Mouse (Mus musculus) cerebellum, adult 8-10 months (tissue): ENCODE data around the gene Rhod.
"Not testable (repeated sequence)": the region's sequence is repeated elsewhere in the genome, so short reads cannot be mapped to it uniquely, and the experiment has no call there.

Source experiments
- DNase-seq: peaks from one replicate; pipeline ENCODE4 v3.0.0; 2022

The Rhod gene

DNA sequence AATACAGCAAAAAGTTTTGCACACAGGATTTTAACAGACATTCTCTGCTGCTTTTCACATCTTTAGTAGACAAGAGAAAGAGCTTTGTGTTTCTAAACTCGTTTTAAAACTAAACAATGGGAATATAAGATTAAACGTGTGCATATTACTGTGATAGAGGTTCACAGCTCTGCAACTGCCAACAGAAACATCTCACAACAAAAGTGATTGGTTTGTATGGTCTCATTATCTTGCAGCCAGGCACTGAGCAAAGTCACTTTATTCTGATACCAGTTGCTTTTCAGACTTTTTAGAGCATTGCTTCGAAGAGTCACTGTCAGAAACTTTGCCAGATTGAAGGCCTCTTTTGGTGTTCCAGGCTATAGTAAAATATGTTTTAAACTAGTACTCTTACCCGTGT, 40.3 kb downstream of the Rhod start:
- no peak for DNase-seq

DNA sequence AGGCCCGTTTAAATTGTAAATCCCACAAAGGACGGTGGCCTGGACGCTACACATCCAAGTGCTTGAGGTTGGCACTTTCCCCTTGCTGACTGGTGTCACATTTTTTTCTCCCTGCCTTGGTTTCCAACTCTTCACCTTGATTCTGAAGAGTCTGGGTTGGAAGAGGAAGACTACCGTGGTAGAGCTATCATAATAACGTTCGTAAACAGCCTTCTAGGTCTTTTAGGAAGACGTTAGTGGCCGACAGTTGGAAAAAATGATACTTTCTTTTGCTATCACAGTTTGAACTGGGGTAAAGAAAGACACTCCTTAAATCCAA, 40.6 kb downstream of the Rhod start:
- no peak for DNase-seq

DNA sequence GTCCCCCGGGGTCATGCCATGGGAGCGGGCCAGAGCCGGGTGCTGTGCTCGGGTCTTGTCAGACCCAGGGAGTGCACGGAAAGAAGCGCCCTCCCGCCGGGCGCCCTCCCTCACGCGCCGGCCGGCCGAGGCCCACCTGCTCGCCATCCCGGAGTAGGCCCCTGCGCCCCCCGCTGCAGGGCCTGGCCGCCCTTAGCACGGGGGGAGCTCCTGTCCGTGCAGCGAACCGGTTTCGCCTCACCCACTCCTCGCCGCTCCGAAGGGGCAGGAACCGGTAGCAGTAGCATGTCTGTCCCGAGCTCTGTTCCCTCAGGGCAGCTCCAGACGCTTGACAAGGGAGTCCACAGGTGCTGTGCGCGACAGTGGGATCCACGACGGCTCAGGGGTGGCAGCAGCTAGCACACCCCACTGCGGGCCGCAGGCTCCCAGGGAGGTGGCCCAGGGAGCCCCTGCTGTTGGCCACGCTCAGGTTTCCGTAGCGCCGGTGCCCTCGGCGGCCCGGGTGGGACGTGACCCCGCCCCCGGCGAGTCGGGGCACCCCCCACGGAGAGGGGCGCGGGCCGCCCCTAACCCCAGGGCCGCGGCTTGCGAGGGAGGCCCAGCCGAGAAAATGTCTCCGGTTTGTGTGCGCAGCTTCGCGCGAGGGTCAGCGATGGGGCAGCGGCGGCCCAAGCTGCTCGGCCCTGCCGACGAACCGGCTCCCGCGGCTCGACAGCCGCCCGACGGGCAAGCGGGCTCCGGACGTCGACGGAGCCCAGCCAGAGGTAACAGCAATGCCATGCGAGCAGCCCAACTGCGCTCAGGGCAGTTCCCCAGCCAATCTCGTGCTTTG, 41.2 kb downstream of the Rhod start, which contains the start of gene Kdm2a:
Gene Kdm2a (minus strand): TSS at position 488 of the 832 bp plus-strand sequence.
- DNase-seq = peak; percentile 79

DNA sequence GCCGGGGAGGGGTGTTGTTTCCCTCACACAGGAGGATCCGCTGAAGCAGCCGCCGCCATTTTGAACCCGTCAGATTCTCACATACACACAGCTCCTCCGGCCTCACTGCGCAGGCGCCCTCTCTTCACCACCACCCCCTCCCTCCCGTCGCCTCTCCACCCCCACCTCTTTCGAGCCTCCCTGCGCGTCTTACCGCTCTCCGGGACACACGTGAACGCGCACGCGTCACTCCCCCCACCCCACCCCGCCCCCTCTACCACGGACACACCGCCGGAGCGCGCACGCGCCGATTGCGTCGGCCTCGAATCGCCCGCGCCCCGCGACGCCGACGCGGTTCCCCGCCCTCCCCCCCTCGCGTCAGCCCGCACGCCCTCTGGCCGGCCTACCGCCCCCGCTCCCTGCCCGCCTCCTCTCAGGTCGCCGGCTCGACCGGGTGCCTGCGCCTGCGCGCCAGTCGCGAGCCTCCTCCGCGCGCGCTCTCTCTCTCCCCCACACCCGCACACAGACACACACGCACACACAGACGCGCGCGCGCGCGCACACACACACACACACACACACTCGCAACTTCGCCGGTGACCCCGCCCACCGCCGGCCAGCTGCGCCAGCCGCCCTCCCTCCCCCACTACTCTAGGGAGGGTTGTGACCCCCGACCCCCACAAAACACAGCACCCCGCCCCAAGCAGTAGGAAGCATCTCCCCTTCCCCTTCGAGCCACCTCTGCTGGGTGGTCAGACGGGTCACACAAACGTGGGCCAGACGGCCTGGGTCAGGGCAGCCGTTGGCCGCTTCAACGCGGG, 42.0 kb downstream of the Rhod start:
- peak; percentile 95 for DNase-seq

DNA sequence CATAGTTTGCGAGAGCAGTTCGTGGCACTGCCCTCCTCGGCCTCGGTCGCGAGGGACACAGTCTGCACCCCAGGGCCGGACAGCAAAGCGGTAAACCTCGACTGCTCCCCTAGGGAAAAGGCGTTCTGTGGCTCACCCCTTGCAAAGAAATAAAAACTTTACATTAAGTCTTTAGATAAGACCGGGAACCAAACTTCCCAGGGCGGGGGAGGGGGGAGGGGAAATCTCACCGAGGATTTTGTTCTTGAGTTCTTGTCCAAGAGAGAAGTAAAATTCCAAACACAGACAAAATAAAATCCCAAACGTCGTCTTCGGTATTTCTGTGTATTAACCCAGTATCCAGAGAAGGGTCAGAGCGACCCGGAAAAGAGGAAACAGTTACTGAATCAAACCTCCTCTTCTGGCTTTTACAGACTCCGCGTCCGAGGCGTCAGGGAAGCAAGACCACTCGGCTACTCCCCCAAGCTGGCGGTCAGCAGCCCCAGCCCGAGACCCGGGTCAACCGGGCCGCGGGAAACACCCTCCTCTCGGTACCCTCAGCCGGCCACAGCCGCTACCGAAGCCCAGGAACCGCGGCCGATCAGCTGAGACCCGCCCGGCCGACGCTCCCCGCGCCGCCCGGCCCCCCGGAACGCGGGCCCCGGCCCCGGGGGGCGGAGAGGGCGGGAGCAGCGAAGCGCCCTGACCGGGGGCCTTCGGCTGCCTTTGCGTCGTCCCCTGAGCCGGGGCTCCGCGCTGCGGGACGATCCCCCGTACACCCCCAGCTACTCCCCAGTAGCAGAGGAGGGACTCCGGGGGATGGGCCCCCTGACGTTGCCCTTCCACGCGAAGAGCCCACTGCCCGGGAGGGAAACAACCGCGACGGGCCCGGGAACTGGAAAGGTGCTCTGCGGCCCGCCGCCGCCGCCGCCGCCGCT, 42.9 kb downstream of the Rhod start:
- DNase-seq = peak; percentile 53

DNA sequence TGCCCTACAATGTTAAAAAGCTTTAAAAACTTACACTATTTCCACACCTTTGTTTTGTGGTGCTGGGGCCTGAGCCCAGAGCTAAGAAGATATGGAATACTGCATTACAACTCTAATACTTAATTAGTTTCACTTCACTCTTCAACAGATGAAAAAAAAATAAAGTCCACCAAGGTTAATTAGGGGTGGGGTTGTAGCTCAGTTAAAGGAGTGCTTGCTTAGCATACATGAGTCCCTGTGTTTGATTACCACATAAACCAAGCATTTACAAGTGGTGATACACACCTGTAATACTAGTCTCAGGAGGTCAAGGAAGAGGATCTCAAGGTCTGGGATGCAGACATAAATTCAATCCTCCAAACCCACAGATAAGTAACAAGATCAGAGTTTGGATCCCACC, 52.0 kb downstream of the Rhod start:
- DNase-seq = no peak

DNA sequence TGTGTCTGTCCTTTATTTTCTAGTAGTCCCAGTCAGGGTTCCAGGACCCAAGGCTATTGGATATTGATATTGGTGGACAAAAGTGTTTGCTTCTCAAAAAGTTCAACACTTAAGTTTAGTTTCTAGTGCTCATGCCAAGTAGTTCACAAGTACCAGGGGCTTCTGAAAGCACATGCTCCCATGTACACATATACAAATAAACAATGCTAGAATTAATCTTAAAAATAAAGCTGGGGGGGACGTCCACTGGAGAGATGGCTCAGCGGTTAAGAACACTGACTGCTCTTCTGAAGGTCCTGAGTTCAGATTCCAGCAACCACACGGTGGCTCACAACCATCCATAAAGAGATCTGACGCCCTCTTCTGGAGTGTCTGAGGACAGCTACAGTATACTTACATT, 54.2 kb downstream of the Rhod start:
- DNase-seq = no peak

DNA sequence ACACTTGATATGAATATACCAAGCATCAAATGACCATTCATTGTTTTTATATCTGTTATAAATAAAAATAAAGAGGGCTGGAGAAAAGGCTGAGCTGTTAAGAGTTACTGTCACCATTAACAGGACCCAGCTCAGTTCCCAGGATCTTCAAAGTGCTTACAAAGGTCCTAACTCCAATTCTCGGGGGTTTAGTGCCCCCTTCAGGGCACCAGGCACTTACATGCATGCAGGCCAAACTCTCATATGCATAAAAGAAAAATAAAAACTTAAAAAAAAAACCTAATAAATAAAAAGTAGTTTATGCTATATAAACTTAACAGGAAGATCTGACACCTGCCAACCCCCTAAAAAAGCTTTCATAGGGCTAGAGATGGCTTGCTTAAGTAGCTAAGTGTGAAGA, 54.9 kb downstream of the Rhod start:
- no peak for DNase-seq

DNA sequence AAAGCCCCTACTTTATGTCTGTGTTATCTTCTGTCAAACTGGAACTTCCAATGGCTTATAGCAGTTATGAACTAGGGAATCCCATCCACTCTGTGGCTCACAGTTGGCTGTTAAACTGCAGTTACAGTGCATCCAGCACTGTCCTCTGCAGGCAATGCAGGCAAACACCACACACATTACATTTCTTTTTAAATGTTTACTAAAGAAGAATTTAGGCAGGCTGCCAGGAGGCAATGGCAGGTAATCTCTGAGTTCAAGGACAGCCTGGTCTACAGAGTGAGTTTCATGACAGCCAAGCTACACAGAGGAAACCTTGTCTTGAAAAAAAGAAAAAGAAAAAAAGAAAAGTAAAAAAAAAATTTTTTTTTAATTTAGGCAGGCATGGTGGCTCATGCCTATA, 55.9 kb downstream of the Rhod start:
- DNase-seq = no peak

DNA sequence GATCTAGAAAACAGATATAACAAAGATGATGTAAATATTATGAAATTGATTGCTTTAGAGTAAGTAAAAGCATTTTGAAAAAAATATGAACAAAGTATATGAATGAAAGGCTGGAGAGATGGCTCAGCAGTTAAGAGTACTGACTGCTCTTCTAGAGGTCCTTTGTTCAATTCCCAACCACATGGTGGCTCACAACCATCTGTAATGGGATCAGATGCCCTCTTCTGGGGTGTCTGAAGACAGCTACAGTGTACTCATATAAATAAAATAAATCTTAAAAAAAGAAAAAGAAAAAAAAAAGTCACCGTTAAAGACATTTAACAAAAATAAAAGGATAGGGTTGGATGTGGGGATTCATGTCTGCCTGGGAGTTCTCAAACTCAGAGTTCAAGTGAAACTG, 56.9 kb downstream of the Rhod start:
- not testable (repeated sequence) for DNase-seq
